Mouse (Mus musculus) liver, adult 2 months (tissue): ENCODE data around the gene Dnajc6.

Experiments used
- CTCF ChIP-seq: fragments of 200-500 bp; IDR thresholded peaks from 2 replicates; pipeline ENCODE4 v1.5.1; 2011; ENCODE audit warnings: low read depth, low read length, control low read depth
- POLR2A ChIP-seq: fragments of 200-500 bp; IDR thresholded peaks from 2 replicates; pipeline ENCODE4 v1.6.1; 2011; ENCODE audit warnings: low read length, control low read depth; ENCODE audit not compliant: insufficient read depth; ENCODE audit errors: extremely low read depth

- TF ChIP-seq POLR2A (no peak), CTCF (no peak)
Observed at GRCm38 (mm10) chr4:101582882-101583281, 86.4 kb downstream of the Dnajc6 start.
